Mouse (Mus musculus): ENCODE measurements around the gene Katna1. TPM values are rescaled to one million over a fixed set of nuclear protein-coding genes. Genes with fewer than 3 reads are reported as not detected.
"Not testable (repeated sequence)": the region's sequence is repeated elsewhere in the genome, so short reads cannot be mapped to it uniquely, and the experiment has no call there.

Katna1 gene
- polyA plus RNA-seq, 1 experiment from 2014 or later, result 52.3 TPM

DNA sequence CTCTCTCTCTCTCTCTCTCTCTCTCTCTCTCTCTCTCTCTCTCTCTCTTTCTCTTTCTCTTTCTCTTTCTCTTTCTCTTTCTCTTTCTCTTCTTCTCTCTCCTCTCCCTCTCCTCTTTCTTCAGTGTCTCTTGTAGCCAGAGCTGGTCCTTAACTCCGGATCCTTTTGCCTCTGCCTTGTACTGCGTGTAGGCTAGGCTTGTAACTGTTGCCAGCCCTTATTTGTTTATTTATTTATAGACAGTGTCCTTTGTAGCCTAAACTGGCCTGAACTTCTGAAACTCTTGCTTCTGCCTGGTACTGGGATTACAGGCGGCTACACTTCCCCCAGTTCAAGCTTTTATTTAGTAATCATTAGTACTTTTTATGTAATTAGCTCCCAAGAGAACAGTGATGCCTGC is 1.2 kb downstream of the Katna1 start:
- Histone ChIP-seq H3K27ac (no peak overlapping the region), H3K4me1 (peaks cover 27% of the 10 kb centered on the region), H3K4me3 (peak overlapping the region; percentile 82), H3K36me3 (ENCODE audit: poor library complexity, severe bottlenecking) (no peaks in the 10 kb centered on the region), H3K27me3 (no peaks in the 10 kb centered on the region), H3K4me2 (peak overlapping the region; percentile 91), H3K9me3 (replicated peaks) (no peaks in the 10 kb centered on the region), H3K9ac (peak overlapping the region; percentile 48)
- ATAC-seq, result no peak
- 25% methylated on average over 3 of the region's 3 CpGs for WGBS

DNA sequence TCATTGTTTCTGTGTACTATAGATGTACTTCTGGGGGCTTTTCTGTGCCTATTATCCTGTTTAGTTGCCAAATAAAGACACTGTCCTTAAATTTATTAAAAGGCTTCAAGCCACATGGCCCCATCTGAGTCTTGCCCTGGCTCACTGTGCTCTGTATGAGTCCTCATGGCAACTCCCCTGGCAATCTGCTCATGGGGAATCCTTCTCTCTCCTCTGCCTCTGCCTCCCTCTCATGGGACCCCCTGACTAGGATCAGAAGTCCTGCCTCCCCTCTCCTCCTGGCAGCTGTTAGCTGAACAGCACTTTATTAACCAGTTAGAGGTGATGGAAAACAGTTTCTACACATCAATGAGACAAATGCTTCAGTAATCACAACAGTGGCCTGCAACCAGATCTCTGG is 5.8 kb downstream of the Katna1 start:
- Histone ChIP-seq H3K9ac (no peak overlapping the region), H3K4me1 (peaks cover 22% of the 10 kb centered on the region), H3K27ac (no peak overlapping the region), H3K9me3 (replicated peaks) (no peaks in the 10 kb centered on the region), H3K27me3 (no peaks in the 10 kb centered on the region), H3K4me3 (no peak overlapping the region), H3K4me2 (no peak overlapping the region), H3K36me3 (ENCODE audit: poor library complexity, severe bottlenecking) (no peaks in the 10 kb centered on the region)
- ATAC-seq, result no peak

DNA sequence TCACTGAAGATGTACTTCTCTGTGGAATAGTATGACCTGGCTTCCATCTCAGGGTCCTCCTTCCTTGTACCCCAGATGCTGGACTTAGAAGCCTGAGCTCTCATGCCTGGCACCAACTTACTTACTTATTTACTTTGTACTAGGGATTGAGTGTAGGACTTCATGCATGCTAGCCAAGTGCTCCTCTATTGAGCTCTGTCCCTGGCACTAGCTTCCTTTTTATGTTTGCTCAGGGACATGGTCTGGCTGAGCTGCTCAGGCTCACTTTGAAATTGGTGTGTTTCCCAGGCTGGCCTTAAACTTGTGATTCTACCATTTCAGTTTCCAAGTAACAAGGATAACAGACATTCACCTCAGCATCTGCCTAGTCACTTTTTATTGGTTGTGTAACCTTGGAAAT is 11.3 kb downstream of the Katna1 start:
- Histone ChIP-seq H3K4me3 (no peak overlapping the region), H3K27ac (no peak overlapping the region), H3K4me1 (no peaks in the 10 kb centered on the region), H3K36me3 (ENCODE audit: poor library complexity, severe bottlenecking) (peaks cover 8% of the 10 kb centered on the region), H3K27me3 (no peaks in the 10 kb centered on the region), H3K9me3 (replicated peaks) (no peaks in the 10 kb centered on the region), H3K9ac (no peak overlapping the region), H3K4me2 (no peak overlapping the region)
- ATAC-seq, result no peak

DNA sequence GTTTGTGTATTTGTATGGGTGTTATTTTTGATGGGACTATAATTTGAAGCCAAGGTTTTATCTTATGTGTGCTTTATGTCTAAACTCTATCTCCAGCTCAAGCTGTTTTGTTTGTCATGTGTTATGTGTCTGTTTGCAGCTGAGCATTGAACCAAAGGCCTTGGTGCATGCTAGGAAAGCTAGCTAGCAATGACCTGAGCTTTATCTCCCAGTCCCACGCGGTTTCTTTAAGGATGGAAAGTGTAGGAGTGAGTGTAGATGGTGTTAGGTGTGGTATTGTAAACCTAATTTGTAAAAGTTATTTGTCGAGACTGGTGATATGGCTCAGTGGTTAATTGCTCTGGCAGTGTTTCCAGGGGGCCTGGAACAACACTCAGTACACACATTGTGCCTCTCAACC is 12.1 kb downstream of the Katna1 start:
- H3K9me3 ChIP-seq (replicated peaks), result no peaks in the 10 kb centered on the region
- no peak overlapping the region for H3K27ac ChIP-seq
- H3K36me3 ChIP-seq (ENCODE audit: poor library complexity, severe bottlenecking), result peaks cover 12% of the 10 kb centered on the region
- 84% methylated on average over 3 of the region's 3 CpGs for whole genome bisulfite sequencing
- no peaks in the 10 kb centered on the region for H3K4me1 ChIP-seq
- no peak overlapping the region for H3K4me3 ChIP-seq
- H3K9ac ChIP-seq, result no peak overlapping the region
- ATAC-seq, result no peak
- H3K4me2 ChIP-seq, result no peak overlapping the region
- H3K27me3 ChIP-seq, result no peaks in the 10 kb centered on the region

DNA sequence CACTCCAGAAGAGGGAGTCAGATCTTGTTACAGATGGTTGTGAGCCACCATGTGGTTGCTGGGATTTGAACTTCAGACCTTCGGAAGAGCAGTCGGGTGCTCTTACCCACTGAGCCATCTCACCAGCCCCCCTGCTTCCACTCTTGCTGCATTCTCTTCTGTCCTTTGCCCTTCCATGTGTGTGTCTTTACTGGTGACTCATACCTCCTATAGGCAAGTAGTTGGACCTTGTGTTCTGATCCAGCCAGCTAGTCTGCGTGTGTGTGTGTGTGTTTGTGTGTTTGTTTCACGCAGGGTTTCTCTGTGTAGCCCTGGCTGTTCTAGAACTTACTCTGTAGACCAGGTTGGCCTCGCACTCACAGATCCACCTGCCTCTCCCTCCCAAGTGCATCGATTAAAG is 19.7 kb downstream of the Katna1 start:
- not testable (repeated sequence) for H3K9ac ChIP-seq; H3K4me1 ChIP-seq; H3K4me2 ChIP-seq; H3K9me3 ChIP-seq (replicated peaks); H3K27me3 ChIP-seq; H3K27ac ChIP-seq; ATAC-seq; H3K4me3 ChIP-seq
- H3K36me3 ChIP-seq (ENCODE audit: poor library complexity, severe bottlenecking), result peaks cover 64% of the 10 kb centered on the region
- WGBS, result 95% methylated on average over 6 of the region's 6 CpGs

DNA sequence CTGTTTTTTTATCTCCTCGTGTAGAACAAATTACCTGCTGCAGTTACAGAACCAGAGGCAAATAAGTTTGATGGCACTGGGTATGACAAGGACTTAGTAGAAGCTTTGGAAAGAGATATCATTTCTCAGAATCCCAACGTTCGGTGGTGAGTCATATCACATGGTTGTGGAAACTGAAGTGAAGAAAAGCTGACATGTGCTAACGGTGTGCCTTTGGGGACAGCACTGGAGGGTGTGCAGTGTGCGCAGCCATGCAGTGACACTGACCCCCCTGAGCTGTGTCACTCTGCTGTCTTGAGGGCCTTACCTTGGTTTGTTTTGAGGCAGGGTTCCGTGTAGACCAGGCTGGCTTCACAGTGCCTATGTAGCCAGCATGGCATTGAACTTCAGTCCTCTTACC is 23.0 kb downstream of the Katna1 start:
- Histone ChIP-seq H3K9ac (no peak overlapping the region), H3K9me3 (replicated peaks) (no peaks in the 10 kb centered on the region), H3K27ac (no peak overlapping the region), H3K4me2 (no peak overlapping the region), H3K27me3 (no peaks in the 10 kb centered on the region), H3K36me3 (ENCODE audit: poor library complexity, severe bottlenecking) (peaks cover 67% of the 10 kb centered on the region), H3K4me1 (no peaks in the 10 kb centered on the region), H3K4me3 (no peak overlapping the region)
- 92% methylated on average over 6 of the region's 6 CpGs for WGBS
- no peak for ATAC-seq

DNA sequence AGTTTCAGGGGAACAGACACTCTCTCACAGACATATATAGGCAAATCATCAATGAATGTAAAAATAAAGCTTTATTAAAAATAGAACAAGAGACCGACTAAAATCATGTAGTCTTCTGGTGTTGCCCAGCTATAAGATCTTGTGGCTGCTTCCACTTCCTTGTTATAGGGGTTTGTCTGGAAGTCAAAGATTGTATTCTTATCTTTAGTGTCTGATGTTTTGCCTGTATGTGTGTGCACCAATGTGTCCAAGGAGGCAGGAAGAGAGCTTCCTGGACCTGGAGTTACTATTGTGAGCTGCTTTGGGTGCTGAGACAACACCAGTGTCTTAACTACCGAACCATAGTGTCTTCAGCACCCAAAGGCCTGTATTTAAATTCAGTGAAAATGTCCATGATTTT is 31.7 kb downstream of the Katna1 start:
- H3K27me3 ChIP-seq, result no peaks in the 10 kb centered on the region
- H3K36me3 ChIP-seq (ENCODE audit: poor library complexity, severe bottlenecking), result peaks cover 76% of the 10 kb centered on the region
- H3K4me2 ChIP-seq, result no peak overlapping the region
- H3K9ac ChIP-seq, result no peak overlapping the region
- no peak overlapping the region for H3K4me3 ChIP-seq
- no peak for ATAC-seq
- no peak overlapping the region for H3K27ac ChIP-seq
- H3K9me3 ChIP-seq (replicated peaks), result no peaks in the 10 kb centered on the region
- WGBS, result 97% methylated on average over 2 of the region's 2 CpGs
- H3K4me1 ChIP-seq, result no peaks in the 10 kb centered on the region

DNA sequence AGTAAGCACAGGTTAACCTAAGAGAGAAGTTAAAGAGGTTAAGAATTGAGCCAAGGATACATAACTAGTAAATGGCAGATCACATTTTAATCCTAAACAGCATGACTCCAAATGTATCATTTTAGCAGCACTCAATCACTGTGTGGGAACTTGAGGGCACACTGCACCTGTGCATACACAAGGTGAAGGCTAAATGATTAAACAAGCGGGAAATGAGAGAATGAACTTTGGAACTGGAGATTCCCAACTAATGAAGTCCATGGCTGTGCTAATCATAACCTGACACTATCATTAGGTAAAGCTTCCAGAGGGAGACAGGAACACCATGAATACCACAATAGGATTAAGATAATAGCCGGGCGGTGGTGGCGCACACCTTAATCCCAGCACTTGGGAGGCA is 46.5 kb downstream of the Katna1 start:
- Histone ChIP-seq H3K4me3 (no peak overlapping the region), H3K9ac (no peak overlapping the region), H3K36me3 (ENCODE audit: poor library complexity, severe bottlenecking) (peaks cover 84% of the 10 kb centered on the region), H3K4me2 (no peak overlapping the region), H3K27me3 (no peaks in the 10 kb centered on the region), H3K4me1 (no peaks in the 10 kb centered on the region), H3K27ac (no peak overlapping the region), H3K9me3 (replicated peaks) (no peaks in the 10 kb centered on the region)
- 94% methylated on average over 4 of the region's 4 CpGs for WGBS
- ATAC-seq, result no peak

DNA sequence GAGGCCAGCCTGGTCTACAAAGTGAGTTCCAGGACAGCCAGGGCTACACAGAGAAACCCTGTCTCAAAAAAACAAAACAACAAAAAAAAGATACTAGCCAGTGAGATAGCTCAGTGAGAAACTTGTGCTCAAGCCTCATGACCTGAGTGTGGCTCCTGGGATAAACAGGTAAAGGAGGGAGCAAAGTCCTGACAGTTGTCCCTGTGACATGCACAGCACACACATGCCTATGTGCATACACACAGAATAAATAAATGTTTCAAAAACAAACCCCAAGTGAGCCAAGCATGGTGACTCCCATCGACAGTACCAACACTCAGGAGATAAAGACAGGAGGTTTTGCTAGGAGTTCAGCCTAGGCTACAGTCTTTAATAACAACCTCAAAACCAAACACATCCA is 47.0 kb downstream of the Katna1 start:
- H3K4me3 ChIP-seq, result no peak overlapping the region
- H3K9me3 ChIP-seq (replicated peaks), result no peaks in the 10 kb centered on the region
- ATAC-seq, result no peak
- no peaks in the 10 kb centered on the region for H3K27me3 ChIP-seq
- H3K4me1 ChIP-seq, result no peaks in the 10 kb centered on the region
- H3K36me3 ChIP-seq (ENCODE audit: poor library complexity, severe bottlenecking), result peaks cover 81% of the 10 kb centered on the region
- no peak overlapping the region for H3K9ac ChIP-seq
- H3K27ac ChIP-seq, result no peak overlapping the region
- no peak overlapping the region for H3K4me2 ChIP-seq
- 96% methylated on average over 1 of the region's 1 CpGs for WGBS

DNA sequence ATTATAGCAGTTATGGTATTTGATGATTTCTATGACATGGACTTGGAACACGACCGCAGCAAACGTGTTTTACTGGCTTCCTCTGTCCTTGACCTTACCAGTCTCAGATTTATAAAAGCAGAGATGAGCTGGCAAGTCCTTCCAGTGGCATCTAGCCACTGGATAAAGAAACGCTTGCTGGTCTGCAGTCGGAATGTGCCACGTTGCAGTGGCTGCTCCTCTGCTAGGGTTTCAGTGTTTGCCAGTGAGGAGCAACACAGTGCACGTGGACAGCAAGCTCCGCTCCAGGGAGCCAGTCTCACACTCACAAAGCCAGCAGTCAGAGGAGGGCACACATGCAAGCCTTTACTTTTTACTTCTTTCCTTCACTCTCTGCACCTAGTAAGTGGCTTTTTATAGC is 49.6 kb downstream of the Katna1 start:
- 92% methylated on average over 8 of the region's 8 CpGs for WGBS
- Histone ChIP-seq H3K36me3 (ENCODE audit: poor library complexity, severe bottlenecking) (peaks cover 59% of the 10 kb centered on the region), H3K27me3 (no peaks in the 10 kb centered on the region), H3K9me3 (replicated peaks) (no peaks in the 10 kb centered on the region), H3K4me2 (no peak overlapping the region), H3K27ac (no peak overlapping the region), H3K4me3 (no peak overlapping the region), H3K9ac (no peak overlapping the region), H3K4me1 (peaks cover 5% of the 10 kb centered on the region; the same call in 1 of the 2 replicates)
- ATAC-seq, result no peak

DNA sequence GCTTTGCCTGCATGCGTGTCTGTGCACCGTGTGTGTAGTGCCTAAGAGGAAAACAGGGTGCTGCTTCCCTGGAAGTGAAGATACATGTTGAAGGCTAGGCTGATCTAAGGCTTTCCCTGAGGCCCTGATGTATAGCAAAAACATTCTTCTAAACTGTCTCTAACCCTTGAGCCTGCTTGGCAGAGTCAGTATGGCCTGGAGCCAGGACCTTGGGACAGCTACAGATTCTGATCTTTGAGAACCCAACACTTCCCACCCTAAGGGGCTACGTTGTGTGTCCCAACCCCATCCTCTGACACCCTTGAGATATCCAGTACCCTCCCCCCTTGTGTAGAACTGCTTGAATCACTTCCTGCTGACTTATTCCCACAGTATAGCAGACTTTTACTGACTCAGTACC is 52.6 kb downstream of the Katna1 start:
- H3K27me3 ChIP-seq, result no peaks in the 10 kb centered on the region
- no peak for ATAC-seq
- no peak overlapping the region for H3K4me3 ChIP-seq
- no peak overlapping the region for H3K9ac ChIP-seq
- H3K4me1 ChIP-seq, result peaks cover 9% of the 10 kb centered on the region; the same call in 1 of the 2 replicates
- no peak overlapping the region for H3K27ac ChIP-seq
- no peak overlapping the region for H3K4me2 ChIP-seq
- H3K36me3 ChIP-seq (ENCODE audit: poor library complexity, severe bottlenecking), result peaks cover 29% of the 10 kb centered on the region
- WGBS, result 98% methylated on average over 3 of the region's 3 CpGs
- H3K9me3 ChIP-seq (replicated peaks), result no peaks in the 10 kb centered on the region

DNA sequence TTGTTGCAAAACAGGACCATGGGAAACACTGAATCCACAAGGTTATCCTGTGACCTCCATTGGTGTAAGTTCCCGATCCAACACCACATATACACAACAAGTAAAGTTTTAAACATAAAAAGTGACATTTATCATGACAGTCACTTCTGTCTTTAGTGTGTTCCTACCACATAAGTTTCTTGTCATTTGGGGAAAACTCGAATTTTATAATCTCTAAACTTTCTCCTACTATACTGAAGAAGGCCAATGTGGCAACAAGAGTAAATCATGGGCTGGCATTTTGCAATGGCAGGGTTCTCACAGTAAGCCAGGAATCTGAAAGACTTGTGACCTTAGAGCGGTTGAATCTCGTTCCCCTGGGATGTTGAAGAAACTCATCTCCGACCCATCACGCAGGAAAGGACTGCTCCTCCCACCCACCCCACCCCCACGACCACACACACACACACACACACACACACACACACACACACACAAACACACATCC is 54.0 kb downstream of the Katna1 start:
- Histone ChIP-seq H3K27ac (no peak overlapping the region), H3K27me3 (no peaks in the 10 kb centered on the region), H3K4me1 (peaks cover 9% of the 10 kb centered on the region; the same call in 1 of the 2 replicates), H3K4me3 (peak overlapping the region; percentile 75), H3K9ac (peak overlapping the region; percentile 80), H3K9me3 (replicated peaks) (no peaks in the 10 kb centered on the region), H3K4me2 (peak overlapping the region; percentile 78), H3K36me3 (ENCODE audit: poor library complexity, severe bottlenecking) (peaks cover 19% of the 10 kb centered on the region)
- ATAC-seq, result 0 out of 2 replicates have a peak, but pooled peaks have one; percentile 2
- WGBS, result 21% methylated on average over 7 of the region's 7 CpGs
